Mouse (Mus musculus) small intestine, adult 2 months (tissue): ENCODE data around the gene Fam98a.

Source experiments
- CTCF ChIP-seq: fragments of 200-500 bp; IDR thresholded peaks from 2 replicates; pipeline ENCODE4 v1.5.1; 2012; ENCODE audit warnings: low read depth, mild to moderate bottlenecking, control low read depth, inconsistent platforms, low read length, moderate library complexity, mixed read lengths; ENCODE audit not compliant: insufficient replicate concordance, insufficient read length; ENCODE audit errors: extremely low read depth
- POLR2A ChIP-seq: fragments of 200-500 bp; IDR thresholded peaks from 2 replicates; pipeline ENCODE4 v1.6.1; 2012; ENCODE audit warnings: low read depth, mild to moderate bottlenecking, control low read depth, inconsistent platforms, low read length, moderate library complexity

GRCm38 (mm10) chr17:75505053-75505452 lies 46.7 kb downstream of the Fam98a start:
- TF ChIP-seq CTCF (no peak), POLR2A (no peak)
